Mouse (Mus musculus) right cerebral cortex, postnatal 10 days (tissue): ENCODE measurements at regions not wholly inside any gene's neighbourhood (a gene's known extent, or its start where the extent isn't known, plus 50 kb on each side); places are given as distances from the start of the nearest gene placed in this dataset.

Source experiments
- DNase-seq, 2 experiments: peaks; one replicate each; pipeline ENCODE4 v3.0.0; 2021; ENCODE audit warnings: low spot score in 2 of 2

GRCm38 (mm10) chr13:45275391-45275790 lies 114.2 kb upstream of the Mylip start:
- DNase-seq: no peak

GRCm38 (mm10) chr13:45277842-45278416 lies 111.6 kb upstream of the Mylip start:
- no peak for DNase-seq

- no peak for DNase-seq
Measured at GRCm38 (mm10) chr13:45281106-45281505, 108.4 kb upstream of the Mylip start.

- DNase-seq: no peak
Measured at GRCm38 (mm10) chr13:45286651-45287050, 102.9 kb upstream of the Mylip start.

- peak in 1 of 2 experiments; percentile 73 for DNase-seq
Measured at GRCm38 (mm10) chr13:45287217-45287616, 102.3 kb upstream of the Mylip start.

GRCm38 (mm10) chr13:45289976-45290375 lies 99.6 kb upstream of the Mylip start:
- DNase-seq: no peak

- no peak for DNase-seq
Measured at GRCm38 (mm10) chr13:45294691-45295090, 94.9 kb upstream of the Mylip start.

GRCm38 (mm10) chr13:45300610-45301009 lies 88.9 kb upstream of the Mylip start:
- no peak for DNase-seq

- no peak for DNase-seq
Measured at GRCm38 (mm10) chr13:45301191-45301905, 88.2 kb upstream of the Mylip start.

- no peak for DNase-seq
Measured at GRCm38 (mm10) chr13:45302796-45303195, 86.7 kb upstream of the Mylip start.

- no peak for DNase-seq
Measured at GRCm38 (mm10) chr13:45306177-45306576, 83.4 kb upstream of the Mylip start.

- DNase-seq: no peak
Measured at GRCm38 (mm10) chr13:45307226-45307625, 82.3 kb upstream of the Mylip start.

GRCm38 (mm10) chr13:45319646-45320045 lies 69.9 kb upstream of the Mylip start:
- DNase-seq: no peak

- DNase-seq: peak; percentile 40 to 46
Measured at GRCm38 (mm10) chr13:45325736-45326293, 63.7 kb upstream of the Mylip start.

GRCm38 (mm10) chr13:45326751-45327150 lies 62.8 kb upstream of the Mylip start:
- no peak for DNase-seq

- DNase-seq: peak; percentile 36 to 38
Measured at GRCm38 (mm10) chr13:45330561-45330960, 59.0 kb upstream of the Mylip start.

- no peak for DNase-seq
Measured at GRCm38 (mm10) chr13:45332031-45332430, 57.5 kb upstream of the Mylip start.

- DNase-seq: no peak
Measured at GRCm38 (mm10) chr13:45333634-45334033, 55.9 kb upstream of the Mylip start.
